Mouse (Mus musculus) frontal cortex, postnatal 25 days (tissue): ENCODE results near the gene Olfr844.

Experiments used
- DNase-seq, 2 experiments: peaks; one replicate each; pipeline ENCODE4 v3.0.0; 2022; ENCODE audit warnings: low spot score in 2 of 2

Gene Olfr844

DNA sequence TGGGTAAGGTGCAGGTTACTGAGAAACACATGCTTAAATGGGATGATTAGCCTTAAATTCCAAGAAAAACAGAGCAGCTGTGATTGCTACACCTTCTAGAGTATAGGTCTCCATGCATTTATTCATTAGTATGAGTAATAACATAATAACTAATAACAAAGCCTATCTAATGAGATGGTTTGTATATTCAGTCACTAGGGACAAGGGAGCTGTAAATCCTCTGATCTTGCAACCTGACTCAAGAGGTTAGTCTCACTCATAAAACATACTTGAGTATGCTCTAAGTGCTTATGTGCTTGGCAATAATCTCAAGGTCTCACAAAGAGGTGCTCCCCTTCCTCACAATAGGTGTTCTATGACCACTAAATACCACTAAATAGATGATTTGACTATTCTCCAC lies at the start of gene Olfr844:
Gene Olfr844, plus strand, starts transcription at position 301 of the 400 bp plus-strand sequence.
- no peak for DNase-seq

DNA sequence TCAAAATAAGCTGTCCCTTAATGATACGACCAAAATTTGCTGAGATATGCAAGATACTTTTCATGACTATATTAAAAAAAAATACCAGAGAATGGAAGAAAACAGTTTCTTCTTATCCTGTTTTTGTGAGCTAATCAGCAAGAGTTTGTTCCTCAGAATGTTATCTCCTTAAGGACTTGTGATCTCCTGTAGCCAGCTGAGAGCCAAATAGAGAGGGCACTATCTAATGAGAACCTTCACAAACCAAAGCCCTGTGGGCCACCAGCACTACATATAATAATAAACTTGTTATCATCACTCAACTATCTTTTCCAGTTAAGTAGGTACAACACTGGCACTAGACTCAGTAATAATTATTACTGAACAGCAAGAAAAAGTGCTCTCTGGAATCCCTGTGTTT lies 20.0 kb downstream of the Olfr844 start, which contains the start of gene Olfr845:
Gene Olfr845, plus strand, starts transcription at position 301 of the 400 bp plus-strand sequence.
- no peak for DNase-seq

DNA sequence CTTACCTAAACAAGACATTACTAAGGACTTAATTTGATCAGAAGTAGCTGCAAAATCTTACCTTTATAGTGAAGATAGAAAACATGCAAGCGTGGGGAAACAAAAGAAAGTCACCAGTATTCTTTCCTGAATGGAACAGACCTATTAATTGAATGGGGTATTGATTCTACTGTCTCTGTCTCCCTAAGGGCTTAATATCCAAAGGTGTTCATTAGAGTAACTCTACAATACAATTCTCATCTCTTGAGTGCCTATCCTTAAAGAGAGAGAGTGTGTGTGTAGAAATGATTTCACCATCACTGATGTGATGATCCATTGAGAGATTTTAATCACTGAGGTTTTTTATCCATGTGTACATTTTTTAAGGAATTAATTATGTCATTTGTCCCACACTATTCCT lies 47.8 kb downstream of the Olfr844 start, which contains the start of gene Olfr846:
Gene Olfr846, minus strand, starts transcription at position 101 of the 400 bp plus-strand sequence.
- no peak for DNase-seq
